Mouse (Mus musculus) ES-Bruce4 (cell line): Measurements from ENCODE around the gene Pdrg1. TPM values are rescaled to one million over a fixed set of nuclear protein-coding genes. Genes with fewer than 3 reads are reported as not detected.

Experiments
- H3K27ac ChIP-seq: 2 replicates; pipeline ENCODE4 v1.5.1; 2012; ENCODE audit warnings: low read length, inconsistent platforms; ENCODE audit not compliant: insufficient read depth
- H3K27me3 ChIP-seq: 2 replicates; pipeline ENCODE4 v1.6.1; 2012; ENCODE audit warnings: mild to moderate bottlenecking, low read length, inconsistent platforms; ENCODE audit not compliant: control insufficient read depth, poor library complexity, insufficient read depth, severe bottlenecking
- H3K36me3 ChIP-seq: 2 replicates; pipeline ENCODE4 v1.6.1; 2012; ENCODE audit warnings: inconsistent platforms, mild to moderate bottlenecking, low read length, moderate library complexity; ENCODE audit not compliant: control insufficient read depth, poor library complexity, insufficient read depth, severe bottlenecking
- H3K4me1 ChIP-seq: one replicate; pipeline ENCODE4 v1.8.1; 2011; ENCODE audit warnings: low read length; ENCODE audit not compliant: control insufficient read depth, insufficient read depth
- H3K4me3 ChIP-seq: 2 replicates; pipeline ENCODE4 v1.5.1; 2011; ENCODE audit warnings: low read depth, mild to moderate bottlenecking, low read length
- H3K9ac ChIP-seq: 2 replicates; pipeline ENCODE4 v1.6.1; 2012; ENCODE audit warnings: low read depth, mild to moderate bottlenecking, inconsistent platforms; ENCODE audit not compliant: poor library complexity, severe bottlenecking
- H3K9me3 ChIP-seq: replicated peaks from 2 replicates; pipeline ENCODE4 v1.6.1; 2012; ENCODE audit warnings: mild to moderate bottlenecking, low read length, inconsistent platforms; ENCODE audit not compliant: control insufficient read depth, poor library complexity, insufficient read depth, severe bottlenecking
- CTCF ChIP-seq: IDR thresholded peaks from one replicate; pipeline ENCODE4 v1.8.1; 2011; ENCODE audit warnings: low read depth, low read length
- EP300 ChIP-seq: IDR thresholded peaks from 2 replicates; pipeline ENCODE4 v1.6.1; 2011; ENCODE audit warnings: low read depth, low read length; ENCODE audit not compliant: insufficient read depth
- POLR2A ChIP-seq: IDR thresholded peaks from one replicate; pipeline ENCODE4 v1.8.1; 2011; ENCODE audit warnings: low read length; ENCODE audit not compliant: insufficient read depth
- polyA plus RNA-seq: library from polyadenylated mRNA; stranded (reverse); fragments of >200 nt; gene quantifications from 2 replicates; pipeline ENCODE4 v1.2.4, GENCODE M21; 2011; ENCODE audit warnings: low read depth; ENCODE audit not compliant: missing spikeins, insufficient read depth, insufficient read length

Pdrg1 gene
- polyA plus RNA-seq, 1 experiment: 44.2 TPM

GRCm38 (mm10) chr2:153013724-153014515, 1.3 kb downstream of the Pdrg1 start:
- H3K36me3 ChIP-seq: peaks cover 9% of the 10 kb centered on the region; the same call in 1 of the 2 replicates
- H3K27me3 ChIP-seq: no peaks in the 10 kb centered on the region
- no peaks in the 10 kb centered on the region for H3K9me3 ChIP-seq
- no peaks in the 10 kb centered on the region for H3K4me1 ChIP-seq
- H3K27ac ChIP-seq: no peak overlapping the region
- H3K4me3 ChIP-seq: peak overlapping the region; percentile 95
- H3K9ac ChIP-seq: 0 out of 2 replicates have a peak overlapping the region, but pooled peaks have one; percentile 69
- no peak for TF ChIP-seq EP300
- TF ChIP-seq POLR2A: no peak
- no peak for TF ChIP-seq CTCF

GRCm38 (mm10) chr2:153009192-153009973, 5.8 kb downstream of the Pdrg1 start:
- Histone ChIP-seq H3K4me3 (no peak overlapping the region), H3K4me1 (no peaks in the 10 kb centered on the region), H3K36me3 (peaks cover 16% of the 10 kb centered on the region), H3K9me3 (no peaks in the 10 kb centered on the region), H3K9ac (no peak overlapping the region), H3K27ac (no peak overlapping the region), H3K27me3 (no peaks in the 10 kb centered on the region)
- TF ChIP-seq POLR2A (no peak), EP300 (no peak), CTCF (no peak)

- Histone ChIP-seq H3K9ac (no peak overlapping the region), H3K4me3 (no peak overlapping the region), H3K27me3 (no peaks in the 10 kb centered on the region), H3K36me3 (peaks cover 13% of the 10 kb centered on the region), H3K27ac (no peak overlapping the region), H3K9me3 (no peaks in the 10 kb centered on the region), H3K4me1 (no peaks in the 10 kb centered on the region)
- no peak for TF ChIP-seq CTCF
- TF ChIP-seq POLR2A: no peak
- no peak for TF ChIP-seq EP300
Measured at GRCm38 (mm10) chr2:153005981-153006380, 9.2 kb downstream of the Pdrg1 start.

GRCm38 (mm10) chr2:153003681-153004338, 11.4 kb downstream of the Pdrg1 start:
- H3K27ac ChIP-seq: no peak overlapping the region
- peaks cover 6% of the 10 kb centered on the region; the same call in 1 of the 2 replicates for H3K36me3 ChIP-seq
- H3K27me3 ChIP-seq: no peaks in the 10 kb centered on the region
- no peaks in the 10 kb centered on the region; the same call in 1 of the 2 replicates for H3K9me3 ChIP-seq
- no peak overlapping the region for H3K4me3 ChIP-seq
- H3K9ac ChIP-seq: no peak overlapping the region
- no peak for TF ChIP-seq CTCF
- TF ChIP-seq POLR2A: no peak
- no peak for TF ChIP-seq EP300
- H3K4me1 ChIP-seq: no peaks in the 10 kb centered on the region

GRCm38 (mm10) chr2:153002492-153003248, 12.6 kb downstream of the Pdrg1 start:
- H3K9ac ChIP-seq: no peak overlapping the region
- no peak overlapping the region for H3K4me3 ChIP-seq
- H3K4me1 ChIP-seq: no peaks in the 10 kb centered on the region
- TF ChIP-seq EP300: no peak
- no peak overlapping the region for H3K27ac ChIP-seq
- no peaks in the 10 kb centered on the region for H3K36me3 ChIP-seq
- no peaks in the 10 kb centered on the region for H3K27me3 ChIP-seq
- H3K9me3 ChIP-seq: no peaks in the 10 kb centered on the region; the same call in 1 of the 2 replicates
